Mouse (Mus musculus): ENCODE measurements around the gene Ak9. TPM values are rescaled to one million over a fixed set of nuclear protein-coding genes. Genes with fewer than 3 reads are reported as not detected.
A peak's percentile ranks its signal among the peaks of the same experiment; 100 is the strongest.

Ak9 gene
- polyA plus RNA-seq (2012; fragmentation: generic; extraction: Trizol) = not detected

DNA sequence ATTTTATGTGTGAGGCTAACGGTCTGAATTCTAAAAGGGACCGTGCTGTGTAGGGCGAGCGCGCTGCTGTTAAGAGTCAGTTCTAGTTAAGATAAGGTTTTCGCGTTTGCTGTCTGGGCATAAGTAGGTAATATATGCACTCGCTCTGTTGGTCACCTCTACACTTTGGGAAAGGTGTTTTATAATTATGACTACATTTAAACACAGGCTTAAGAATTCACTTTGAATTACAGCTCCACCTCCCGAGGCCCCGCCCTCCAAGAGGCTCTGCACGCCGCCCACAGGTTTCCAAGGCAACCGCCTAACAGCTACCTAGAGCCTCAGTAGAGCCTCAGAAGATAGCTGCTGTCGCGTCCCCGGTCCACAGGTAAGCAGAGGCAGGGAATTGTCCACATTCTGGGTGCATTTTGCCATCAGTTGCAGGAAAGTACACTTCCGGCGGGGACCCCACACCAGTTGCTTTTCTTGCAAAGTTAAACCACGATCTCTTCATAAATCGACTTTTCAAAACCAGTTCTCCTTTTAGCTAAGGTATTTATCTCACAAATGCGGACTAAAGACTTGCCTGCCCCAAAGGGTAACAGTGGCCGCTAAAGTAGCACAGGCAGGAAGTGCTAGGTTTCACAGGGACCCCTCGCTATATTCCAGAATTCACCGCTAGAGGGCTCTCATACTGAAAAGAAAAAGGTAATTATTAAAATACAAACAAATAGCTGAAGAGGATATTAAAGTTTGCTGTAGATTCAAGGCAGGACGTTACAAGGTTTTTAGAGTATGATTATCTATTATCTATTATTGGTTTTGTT is at the start of gene Ak9:
TSS of gene Ak9 (plus strand) at position 342 of the 806 bp plus-strand sequence.
- H3K27me3 ChIP-seq (ENCODE audit: control insufficient read depth, insufficient read depth, insufficient read length) = no peaks in the 10 kb centered on the region
- peak within 1 kb of the TSS; percentile 50 for H3ac ChIP-seq (ENCODE audit: control insufficient read depth, insufficient read length)
- no peaks in the 10 kb centered on the region for H3K79me2 ChIP-seq (ENCODE audit: control insufficient read depth, insufficient read depth)
- no peaks in the 10 kb centered on the region for H3K36me3 ChIP-seq (ENCODE audit: control insufficient read depth, insufficient read depth)
- no peak for TF ChIP-seq SRF (IDR thresholded peaks at IDR 0.05; ENCODE audit: control insufficient read depth, insufficient read length, low read depth)
- TF ChIP-seq POLR2A (IDR thresholded peaks at IDR 0.05; ENCODE audit: insufficient read length, low read depth) = no peak
- TF ChIP-seq TCF12 (IDR thresholded peaks at IDR 0.05; ENCODE audit: insufficient read depth, poor library complexity, severe bottlenecking) = no peak
- TF ChIP-seq REST (IDR thresholded peaks at IDR 0.05; ENCODE audit: insufficient read depth, insufficient read length) = no peak
- TF ChIP-seq MYOD1 (IDR thresholded peaks at IDR 0.05; ENCODE audit: control insufficient read depth in 1 of 3, insufficient read length in 2 of 3, low read depth in 2 of 3) = no peak
- TF ChIP-seq E2F4 (IDR thresholded peaks at IDR 0.05; ENCODE audit: insufficient read depth) = no peak
- no peak for TF ChIP-seq MAX (IDR thresholded peaks at IDR 0.05; ENCODE audit: low read depth)
- TF ChIP-seq POLR2AphosphoS2 (IDR thresholded peaks at IDR 0.05; ENCODE audit: insufficient read length, low read depth) = no peak
- TF ChIP-seq MYOG (IDR thresholded peaks at IDR 0.05; ENCODE audit: control insufficient read depth in 1 of 3, insufficient read depth in 1 of 3, insufficient read length in 2 of 3, low read depth in 2 of 3) = no peak
- TF ChIP-seq CEBPB (IDR thresholded peaks at IDR 0.05; ENCODE audit: insufficient read depth, poor library complexity, severe bottlenecking) = no peak
- TF ChIP-seq USF1 (IDR thresholded peaks at IDR 0.05; ENCODE audit: low read depth) = no peak
- no peak for TF ChIP-seq TCF3 (IDR thresholded peaks at IDR 0.05; ENCODE audit: insufficient read length, low read depth)
- H3K4me3 ChIP-seq = peak within 1 kb of the TSS; percentile 33
- H3K4me2 ChIP-seq (ENCODE audit: low read depth) = peak within 1 kb of the TSS; percentile 100

DNA sequence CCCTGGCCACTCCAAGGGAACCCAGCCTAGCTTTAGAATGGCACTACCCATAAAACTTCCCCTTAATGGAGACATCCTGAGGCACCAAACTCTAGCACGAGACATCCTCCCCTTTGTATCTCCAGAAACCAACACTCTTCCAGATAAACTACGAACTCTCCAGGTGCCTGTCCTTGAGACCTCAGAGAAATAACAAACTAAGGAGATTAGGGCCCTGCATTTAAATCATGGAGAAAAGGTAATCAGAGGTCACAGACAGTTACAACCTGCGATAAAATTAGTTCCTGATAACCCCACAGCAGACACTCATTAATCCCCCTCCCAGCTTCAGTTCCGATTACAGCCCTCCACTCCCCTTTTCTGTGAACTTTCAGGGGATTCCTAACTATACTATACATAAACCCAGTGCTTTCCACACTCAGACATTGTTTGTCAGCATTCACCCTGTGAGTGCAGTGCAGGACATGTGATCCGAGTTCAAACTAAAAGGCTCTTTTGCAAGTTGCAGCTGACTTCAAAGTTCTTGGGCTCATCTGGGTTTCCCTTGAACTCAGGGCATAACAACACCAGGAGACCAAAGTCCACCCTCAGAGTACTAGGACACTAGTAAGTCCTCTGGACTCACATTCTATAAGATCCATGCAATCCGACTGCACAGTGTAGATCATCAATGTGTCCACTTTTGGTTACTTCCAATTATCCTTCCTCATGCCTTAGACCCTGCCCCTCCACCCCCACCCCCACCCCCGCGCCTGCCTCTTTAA is 43.4 kb upstream of the Ak9 start:
- TF ChIP-seq E2F4 (IDR thresholded peaks at IDR 0.05; ENCODE audit: insufficient read depth) (no peak), POLR2AphosphoS2 (IDR thresholded peaks at IDR 0.05; ENCODE audit: insufficient read length, low read depth) (no peak), TCF3 (IDR thresholded peaks at IDR 0.05; ENCODE audit: insufficient read length, low read depth) (no peak), SRF (IDR thresholded peaks at IDR 0.05; ENCODE audit: control insufficient read depth, insufficient read length, low read depth) (no peak), MAX (IDR thresholded peaks at IDR 0.05; ENCODE audit: low read depth) (no peak), MYOD1 (IDR thresholded peaks at IDR 0.05; ENCODE audit: control insufficient read depth in 1 of 3, insufficient read length in 2 of 3, low read depth in 2 of 3) (no peak), USF1 (IDR thresholded peaks at IDR 0.05; ENCODE audit: low read depth) (no peak), MYOG (IDR thresholded peaks at IDR 0.05; ENCODE audit: control insufficient read depth in 1 of 3, insufficient read depth in 1 of 3, insufficient read length in 2 of 3, low read depth in 2 of 3) (no peak), REST (IDR thresholded peaks at IDR 0.05; ENCODE audit: insufficient read depth, insufficient read length) (no peak), TCF12 (IDR thresholded peaks at IDR 0.05; ENCODE audit: insufficient read depth, poor library complexity, severe bottlenecking) (no peak), POLR2A (IDR thresholded peaks at IDR 0.05; ENCODE audit: insufficient read length, low read depth) (no peak), CEBPB (IDR thresholded peaks at IDR 0.05; ENCODE audit: insufficient read depth, poor library complexity, severe bottlenecking) (no peak)

GRCm38 (mm10) chr10:41261218-41261617 is 42.6 kb upstream of the Ak9 start:
- H3K79me2 ChIP-seq (ENCODE audit: control insufficient read depth, insufficient read depth) = no peaks in the 10 kb centered on the region
- no peak overlapping the region for H3ac ChIP-seq (ENCODE audit: control insufficient read depth, insufficient read length)
- no peak for TF ChIP-seq SRF (IDR thresholded peaks at IDR 0.05; ENCODE audit: control insufficient read depth, insufficient read length, low read depth)
- no peak for TF ChIP-seq CEBPB (IDR thresholded peaks at IDR 0.05; ENCODE audit: insufficient read depth, poor library complexity, severe bottlenecking)
- TF ChIP-seq TCF12 (IDR thresholded peaks at IDR 0.05; ENCODE audit: insufficient read depth, poor library complexity, severe bottlenecking) = no peak
- TF ChIP-seq REST (IDR thresholded peaks at IDR 0.05; ENCODE audit: insufficient read depth, insufficient read length) = no peak
- TF ChIP-seq MYOD1 (IDR thresholded peaks at IDR 0.05; ENCODE audit: control insufficient read depth in 1 of 3, insufficient read length in 2 of 3, low read depth in 2 of 3) = no peak
- TF ChIP-seq POLR2A (IDR thresholded peaks at IDR 0.05; ENCODE audit: insufficient read length, low read depth) = no peak
- TF ChIP-seq TCF3 (IDR thresholded peaks at IDR 0.05; ENCODE audit: insufficient read length, low read depth) = no peak
- no peak for TF ChIP-seq MAX (IDR thresholded peaks at IDR 0.05; ENCODE audit: low read depth)
- no peak for TF ChIP-seq E2F4 (IDR thresholded peaks at IDR 0.05; ENCODE audit: insufficient read depth)
- TF ChIP-seq POLR2AphosphoS2 (IDR thresholded peaks at IDR 0.05; ENCODE audit: insufficient read length, low read depth) = no peak
- TF ChIP-seq MYOG (IDR thresholded peaks at IDR 0.05; ENCODE audit: control insufficient read depth in 1 of 3, insufficient read depth in 1 of 3, insufficient read length in 2 of 3, low read depth in 2 of 3) = no peak
- TF ChIP-seq USF1 (IDR thresholded peaks at IDR 0.05; ENCODE audit: low read depth) = no peak
- no peak overlapping the region for H3K4me2 ChIP-seq (ENCODE audit: low read depth)
- H3K36me3 ChIP-seq (ENCODE audit: control insufficient read depth, insufficient read depth) = peaks cover 3% of the 10 kb centered on the region
- H3K4me3 ChIP-seq = no peak overlapping the region
- H3K27me3 ChIP-seq (ENCODE audit: control insufficient read depth, insufficient read depth, insufficient read length) = no peaks in the 10 kb centered on the region

More for the DNA sequence above, 43.4 kb upstream of the Ak9 start:
- Histone ChIP-seq H3K79me2 (ENCODE audit: control insufficient read depth, insufficient read depth) (no peaks in the 10 kb centered on the region), H3K36me3 (ENCODE audit: control insufficient read depth, insufficient read depth) (peaks cover 3% of the 10 kb centered on the region), H3K4me2 (ENCODE audit: low read depth) (no peak overlapping the region), H3K27me3 (ENCODE audit: control insufficient read depth, insufficient read depth, insufficient read length) (no peaks in the 10 kb centered on the region), H3K4me3 (no peak overlapping the region), H3ac (ENCODE audit: control insufficient read depth, insufficient read length) (no peak overlapping the region)

- Histone ChIP-seq H3K79me2 (ENCODE audit: control insufficient read depth, insufficient read depth) (no peaks in the 10 kb centered on the region), H3K4me3 (no peak overlapping the region), H3K4me2 (ENCODE audit: low read depth) (no peak overlapping the region), H3ac (ENCODE audit: control insufficient read depth, insufficient read length) (no peak overlapping the region), H3K36me3 (ENCODE audit: control insufficient read depth, insufficient read depth) (no peaks in the 10 kb centered on the region), H3K27me3 (ENCODE audit: control insufficient read depth, insufficient read depth, insufficient read length) (no peaks in the 10 kb centered on the region)
- TF ChIP-seq MAX (IDR thresholded peaks at IDR 0.05; ENCODE audit: low read depth) (no peak), USF1 (IDR thresholded peaks at IDR 0.05; ENCODE audit: low read depth) (no peak), POLR2AphosphoS2 (IDR thresholded peaks at IDR 0.05; ENCODE audit: insufficient read length, low read depth) (no peak), MYOD1 (IDR thresholded peaks at IDR 0.05; ENCODE audit: control insufficient read depth in 1 of 3, insufficient read length in 2 of 3, low read depth in 2 of 3) (no peak), POLR2A (IDR thresholded peaks at IDR 0.05; ENCODE audit: insufficient read length, low read depth) (no peak), E2F4 (IDR thresholded peaks at IDR 0.05; ENCODE audit: insufficient read depth) (no peak), REST (IDR thresholded peaks at IDR 0.05; ENCODE audit: insufficient read depth, insufficient read length) (no peak), TCF12 (IDR thresholded peaks at IDR 0.05; ENCODE audit: insufficient read depth, poor library complexity, severe bottlenecking) (no peak), SRF (IDR thresholded peaks at IDR 0.05; ENCODE audit: control insufficient read depth, insufficient read length, low read depth) (no peak), TCF3 (IDR thresholded peaks at IDR 0.05; ENCODE audit: insufficient read length, low read depth) (no peak), CEBPB (IDR thresholded peaks at IDR 0.05; ENCODE audit: insufficient read depth, poor library complexity, severe bottlenecking) (no peak), MYOG (IDR thresholded peaks at IDR 0.05; ENCODE audit: control insufficient read depth in 1 of 3, insufficient read depth in 1 of 3, insufficient read length in 2 of 3, low read depth in 2 of 3) (no peak)
Measured at GRCm38 (mm10) chr10:41261889-41262288, 41.9 kb upstream of the Ak9 start.
